Mouse (Mus musculus) stomach, postnatal 0 days (tissue): Measurements from ENCODE around the gene Pfkp. TPM values are rescaled to one million over a fixed set of nuclear protein-coding genes. Genes with fewer than 3 reads are reported as not detected.
A peak's percentile ranks its signal among the peaks of the same experiment; 100 is the strongest.

Experiments
- ATAC-seq: fragments of 200-750 bp; cut with Nextera tagmentation; 2 replicates; pipeline ENCODE4 v1.8.0; 2017; ENCODE audit not compliant: low FRiP score, low TSS enrichment
- DNase-seq: peaks from one replicate; pipeline ENCODE4 v3.0.0-alpha.2; 2016; ENCODE audit warnings: low spot score
- H3K27ac ChIP-seq: fragments of 300-500 bp; sonication (generic); replicated peaks from 2 replicates; pipeline ENCODE4 v1.5.1; 2014; ENCODE audit warnings: mild to moderate bottlenecking, control low read depth
- H3K27me3 ChIP-seq: fragments of 300-500 bp; sonication (generic); 2 replicates; pipeline ENCODE4 v1.6.1; 2014; ENCODE audit warnings: low read length; ENCODE audit not compliant: control insufficient read depth, insufficient read depth
- H3K36me3 ChIP-seq: fragments of 300-500 bp; sonication (generic); 2 replicates; pipeline ENCODE4 v1.6.1; 2014; ENCODE audit warnings: low read length, mixed read lengths; ENCODE audit not compliant: control insufficient read depth, insufficient read depth
- H3K4me1 ChIP-seq: fragments of 300-500 bp; sonication (generic); replicated peaks from 2 replicates; pipeline ENCODE4 v1.6.1; 2014; ENCODE audit warnings: antibody characterized with exemption; ENCODE audit not compliant: control insufficient read depth, insufficient read depth
- H3K4me2 ChIP-seq: fragments of 300-500 bp; sonication (generic); replicated peaks from 2 replicates; pipeline ENCODE4 v1.6.1; 2014; ENCODE audit warnings: low read depth, mild to moderate bottlenecking, control low read depth, moderate library complexity
- H3K4me3 ChIP-seq: fragments of 300-500 bp; sonication (generic); 2 replicates; pipeline ENCODE4 v1.5.1; 2014; ENCODE audit warnings: low read depth, low read length, control low read depth
- H3K9ac ChIP-seq: fragments of 300-500 bp; sonication (generic); 2 replicates; pipeline ENCODE4 v1.6.1; 2014; ENCODE audit warnings: mild to moderate bottlenecking, low read length, control low read depth, mixed read lengths
- H3K9me3 ChIP-seq: fragments of 300-500 bp; sonication (generic); 2 replicates; pipeline ENCODE4 v1.6.1; 2016; ENCODE audit warnings: low read length; ENCODE audit not compliant: control insufficient read depth
- CTCF ChIP-seq: IDR thresholded peaks from 2 replicates; pipeline ENCODE4 v1.5.1; 2016; ENCODE audit warnings: antibody characterized with exemption, low read depth, mild to moderate bottlenecking, moderate library complexity
- EP300 ChIP-seq: optimal IDR thresholded peaks from 2 replicates; pipeline ENCODE3; 2016; ENCODE audit warnings: antibody characterized with exemption
- WGBS: fragments of 180-500 bp; shearing (Covaris S2); extraction: QIAGEN DNeasy Blood & Tissue Kit; methylation state at CpG from one replicate; pipeline ENCODE4 v1.1.7; 2014; 5-methylcytosine and 5-hydroxymethylcytosine counted together
- polyA plus RNA-seq: library from polyadenylated mRNA; unstranded; fragments of >200 nt; fragmentation: Nextera tagmentation; extraction: Ambion mirVana; gene quantifications from 2 replicates; pipeline ENCODE4 v1.2.1, GENCODE M21; 2015

Pfkp gene
- polyA plus RNA-seq, 1 experiment from 2014 or later, result 41.1 TPM

DNA sequence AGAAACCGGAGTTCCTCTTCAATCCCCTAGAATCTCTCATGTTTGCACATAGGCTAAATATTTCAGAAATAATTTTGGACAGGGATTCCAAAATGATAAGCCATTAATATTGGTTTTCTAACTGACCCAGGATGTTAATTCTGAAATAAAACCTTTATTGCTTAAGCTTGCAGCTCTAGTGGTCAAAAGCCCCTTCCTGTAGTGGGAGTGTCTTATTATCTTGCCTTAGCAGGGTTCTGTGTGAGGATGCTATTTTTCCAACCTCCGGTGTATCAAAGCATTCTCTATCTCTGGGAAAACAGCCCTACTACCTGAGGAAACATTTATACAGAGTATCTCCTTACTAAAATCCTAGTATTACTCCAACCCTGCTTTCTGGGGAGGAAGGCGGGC lies 1.9 kb downstream of the Pfkp start:
- H3K27me3 ChIP-seq, result no peaks in the 10 kb centered on the region
- H3K27ac ChIP-seq, result no peak overlapping the region
- peak overlapping the region; percentile 98 for H3K4me2 ChIP-seq
- DNase-seq (no peak), ATAC-seq (no peak)
- H3K9ac ChIP-seq, result peak overlapping the region; percentile 68; the same call in 1 of the 2 replicates
- WGBS, result 58% methylated on average over 3 of the region's 3 CpGs
- peak overlapping the region; percentile 66 for H3K4me3 ChIP-seq
- H3K4me1 ChIP-seq, result peaks cover 9% of the 10 kb centered on the region
- no peak for TF ChIP-seq EP300
- no peaks in the 10 kb centered on the region for H3K9me3 ChIP-seq
- H3K36me3 ChIP-seq, result no peaks in the 10 kb centered on the region

GRCm38 (mm10) chr13:6646266-6646665 lies 2.3 kb downstream of the Pfkp start:
- Histone ChIP-seq H3K27me3 (no peaks in the 10 kb centered on the region), H3K9ac (no peak overlapping the region), H3K27ac (no peak overlapping the region), H3K9me3 (no peaks in the 10 kb centered on the region), H3K36me3 (no peaks in the 10 kb centered on the region), H3K4me2 (no peak overlapping the region; the same call in 1 of the 2 replicates), H3K4me1 (peaks cover 9% of the 10 kb centered on the region), H3K4me3 (no peak overlapping the region)
- ATAC-seq (no peak), DNase-seq (no peak)
- TF ChIP-seq CTCF (no peak), EP300 (no peak)
- WGBS, result 55% methylated on average over 2 of the region's 2 CpGs

GRCm38 (mm10) chr13:6643968-6644367 lies 4.6 kb downstream of the Pfkp start:
- Histone ChIP-seq H3K4me3 (no peak overlapping the region), H3K4me2 (no peak overlapping the region), H3K9ac (no peak overlapping the region), H3K27ac (no peak overlapping the region), H3K36me3 (no peaks in the 10 kb centered on the region), H3K9me3 (no peaks in the 10 kb centered on the region), H3K27me3 (no peaks in the 10 kb centered on the region), H3K4me1 (peaks cover 7% of the 10 kb centered on the region)
- 73% methylated on average over 5 of the region's 5 CpGs for WGBS
- TF ChIP-seq CTCF, result no peak
- no peak for TF ChIP-seq EP300
- ATAC-seq (no peak), DNase-seq (no peak)

DNA sequence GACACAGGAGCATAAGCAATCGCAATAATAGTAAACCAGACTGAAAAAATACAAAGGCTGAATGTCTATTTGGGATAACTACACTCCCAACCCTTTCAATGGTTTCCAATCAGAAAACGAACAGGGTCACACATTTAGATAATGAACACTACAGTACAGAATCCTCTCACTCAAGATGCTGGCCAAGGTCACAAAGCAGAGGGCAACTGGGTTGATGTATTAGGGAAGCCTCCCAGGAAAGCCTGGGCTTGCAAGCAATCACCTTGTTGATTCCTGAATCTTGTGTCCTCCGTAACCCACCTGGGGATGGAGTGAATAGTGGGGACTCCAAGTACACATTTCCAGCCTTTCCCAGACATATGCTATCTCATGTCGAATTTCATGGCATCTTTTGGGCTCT lies 5.6 kb downstream of the Pfkp start:
- WGBS, result 84% methylated on average over 4 of the region's 4 CpGs
- no peak for TF ChIP-seq CTCF
- no peak for TF ChIP-seq EP300
- H3K4me1 ChIP-seq, result peaks cover 3% of the 10 kb centered on the region
- DNase-seq (no peak), ATAC-seq (no peak)
- no peak overlapping the region for H3K4me3 ChIP-seq
- no peaks in the 10 kb centered on the region for H3K9me3 ChIP-seq
- H3K36me3 ChIP-seq, result no peaks in the 10 kb centered on the region
- no peak overlapping the region for H3K9ac ChIP-seq
- no peak overlapping the region for H3K4me2 ChIP-seq
- H3K27me3 ChIP-seq, result no peaks in the 10 kb centered on the region
- no peak overlapping the region for H3K27ac ChIP-seq

- Histone ChIP-seq H3K9ac (no peak overlapping the region), H3K9me3 (no peaks in the 10 kb centered on the region), H3K27me3 (no peaks in the 10 kb centered on the region), H3K4me2 (no peak overlapping the region), H3K27ac (no peak overlapping the region), H3K4me3 (no peak overlapping the region), H3K4me1 (peaks cover 3% of the 10 kb centered on the region), H3K36me3 (no peaks in the 10 kb centered on the region)
- TF ChIP-seq CTCF, result no peak
- TF ChIP-seq EP300, result no peak
- DNase-seq (no peak), ATAC-seq (peak; percentile 57)
- WGBS, result 80% methylated on average over 5 of the region's 5 CpGs
These were observed 6.1 kb downstream of the Pfkp start for GRCm38 (mm10) chr13:6642453-6642852.

DNA sequence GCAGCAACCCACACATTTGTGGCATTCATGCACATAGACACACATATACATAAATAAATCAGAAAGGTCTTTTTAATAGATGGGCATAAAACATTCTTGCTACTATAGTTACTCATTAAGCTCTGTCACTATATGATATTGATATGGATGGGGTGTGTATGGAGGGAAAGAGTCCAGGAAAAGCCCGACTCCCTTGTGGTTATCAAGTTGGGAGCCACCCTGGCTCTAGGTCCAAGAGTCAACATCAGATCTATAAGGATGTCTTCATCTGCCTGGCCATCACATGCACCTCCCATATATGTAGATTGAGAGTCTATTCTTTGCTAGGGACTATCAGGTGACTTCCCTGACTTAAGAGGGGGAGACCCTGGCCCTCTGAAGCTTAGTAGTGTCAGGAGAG lies 7.1 kb downstream of the Pfkp start:
- TF ChIP-seq EP300 (no peak), CTCF (no peak)

More for the DNA sequence above, 7.1 kb downstream of the Pfkp start:
- Histone ChIP-seq H3K27me3 (no peaks in the 10 kb centered on the region), H3K4me1 (no peaks in the 10 kb centered on the region), H3K9ac (no peak overlapping the region), H3K4me2 (no peak overlapping the region), H3K9me3 (no peaks in the 10 kb centered on the region), H3K27ac (no peak overlapping the region), H3K4me3 (no peak overlapping the region), H3K36me3 (no peaks in the 10 kb centered on the region)
- WGBS, result 58% methylated on average over 1 of the region's 1 CpGs
- ATAC-seq (no peak), DNase-seq (no peak)
